ENCODE assay signal across 8 mouse cellular contexts in genomic region chr4:134632131-134632711, GRCm38 (mm10).
DNase-seq lines count a peak whose midpoint lies in the region; ATAC-seq and TF ChIP-seq lines count a peak whose summit lies in the region.

No protein-coding gene starts in this region.

- TF ChIP-seq EP300 in lung, postnatal 0 days (IDR thresholded peaks at IDR 0.05): peak; percentile 46; the same call in 1 of the 2 replicates

- H3K27ac ChIP-seq in embryonic facial prominence, embryonic 11.5 days (replicated peaks; ENCODE audit: low read depth, low read length): 0 out of 2 replicates have a peak overlapping the region, but pooled peaks have one; percentile 4
- H3K27ac ChIP-seq in heart, embryonic 10.5 days: peak overlapping the region; percentile 89
- peak overlapping the region; percentile 71 for H3K27ac ChIP-seq in lung, postnatal 0 days (ENCODE audit: low read length)

- no peak for TF ChIP-seq CTCF in lung, postnatal 0 days (IDR thresholded peaks at IDR 0.05)

- 36% methylated on average over 13 of the region's 13 CpGs for WGBS in embryonic facial prominence, embryonic 11.5 days
- 31% methylated on average over 13 of the region's 13 CpGs for whole genome bisulfite sequencing in heart, embryonic 10.5 days
- 25% methylated on average over 13 of the region's 13 CpGs for WGBS in lung, postnatal 0 days

- H3K27me3 ChIP-seq in embryonic facial prominence, embryonic 11.5 days (ENCODE audit: control insufficient read depth, insufficient read depth, low read length): no peaks in the 10 kb centered on the region
- no peaks in the 10 kb centered on the region for H3K27me3 ChIP-seq in heart, embryonic 10.5 days (ENCODE audit: insufficient read depth, poor library complexity, severe bottlenecking)
- H3K27me3 ChIP-seq in lung, postnatal 0 days (replicated peaks; ENCODE audit: insufficient read depth, low read length): no peaks in the 10 kb centered on the region

- H3K9ac ChIP-seq in embryonic facial prominence, embryonic 11.5 days (replicated peaks; ENCODE audit: low read length): no peak overlapping the region
- H3K9ac ChIP-seq in lung, postnatal 0 days (replicated peaks; ENCODE audit: low read depth): no peak overlapping the region

- ATAC-seq in embryonic facial prominence, embryonic 11.5 days (replicated peaks; ENCODE audit: insufficient number of reproducible peaks, low FRiP score, low TSS enrichment, low read depth): no peak
- peak; percentile 89 for ATAC-seq in lung, postnatal 0 days

- no peak overlapping the region for H3K4me3 ChIP-seq in embryonic facial prominence, embryonic 11.5 days (ENCODE audit: low read depth, low read length)
- H3K4me3 ChIP-seq in heart, embryonic 10.5 days: 0 out of 2 replicates have a peak overlapping the region, but pooled peaks have one; percentile 3
- no peak overlapping the region for H3K4me3 ChIP-seq in lung, postnatal 0 days (ENCODE audit: low read depth, low read length)

- no peaks in the 10 kb centered on the region for H3K9me3 ChIP-seq in embryonic facial prominence, embryonic 11.5 days (replicated peaks; ENCODE audit: control insufficient read depth, low read length)
- no peaks in the 10 kb centered on the region for H3K9me3 ChIP-seq in heart, embryonic 10.5 days
- no peaks in the 10 kb centered on the region for H3K9me3 ChIP-seq in lung, postnatal 0 days (ENCODE audit: low read length)

- peak; percentile 62 to 72 for DNase-seq in left cerebral cortex, postnatal 10 days (ENCODE audit: extremely low spot score in 1 of 2, low spot score in 2 of 2)
- DNase-seq in left cerebral cortex, postnatal 4 days: no peak
- DNase-seq in embryonic facial prominence, embryonic 11.5 days (ENCODE audit: low spot score): peak; percentile 25
- peak; percentile 91 for DNase-seq in heart, embryonic 10.5 days (ENCODE audit: low spot score)
- peak; percentile 73 for DNase-seq in kidney, adult 9 months
- DNase-seq in lung, postnatal 0 days (ENCODE audit: low spot score): peak; percentile 87
- DNase-seq in retina, postnatal 1 day: peak; percentile 50
- DNase-seq in thymus, postnatal 25 days: no peak

- H3K4me1 ChIP-seq in embryonic facial prominence, embryonic 11.5 days (ENCODE audit: control insufficient read depth, insufficient read depth, low read length): peaks cover 4% of the 10 kb centered on the region; the same call in 1 of the 2 replicates
- H3K4me1 ChIP-seq in heart, embryonic 10.5 days: peaks cover 92% of the 10 kb centered on the region
- 0 out of 2 replicates have a peak, but pooled peaks cover 3% of the 10 kb centered on the region for H3K4me1 ChIP-seq in lung, postnatal 0 days (ENCODE audit: insufficient read depth, low read depth, low read length)

- intact Hi-C loops in left cerebral cortex, postnatal 10 days (cut with DNase I): loop anchor here (5.0 kb wide), 1 partner anchor 70 kb away; the partner anchor contains the start of gene Man1c1
- intact Hi-C loops in left cerebral cortex, postnatal 4 days (cut with DNase I): no loop called here

- no peak overlapping the region for H3K4me2 ChIP-seq in embryonic facial prominence, embryonic 11.5 days (ENCODE audit: low read depth, low read length)
- H3K4me2 ChIP-seq in lung, postnatal 0 days (replicated peaks; ENCODE audit: low read depth, low read length): no peak overlapping the region

- H3K36me3 ChIP-seq in embryonic facial prominence, embryonic 11.5 days (replicated peaks; ENCODE audit: control insufficient read depth, insufficient read depth, low read depth, low read length): no peaks in the 10 kb centered on the region
- H3K36me3 ChIP-seq in heart, embryonic 10.5 days: no peaks in the 10 kb centered on the region
- no peaks in the 10 kb centered on the region for H3K36me3 ChIP-seq in lung, postnatal 0 days (ENCODE audit: insufficient read depth, low read length)

Comparison
In these comparisons a context has a peak if more than half of its experiments do, and no peak if none do; other contexts are left out.
1. DNase-seq: peak in left cerebral cortex, postnatal 10 days (2 of 2), embryonic facial prominence, embryonic 11.5 days (single experiment), heart, embryonic 10.5 days (single experiment), kidney, adult 9 months (single experiment), lung, postnatal 0 days (single experiment) and retina, postnatal 1 day (single experiment); none in left cerebral cortex, postnatal 4 days (single experiment) and thymus, postnatal 25 days (single experiment).
2. H3K27ac ChIP-seq: peak in every context shown above with its lines; median percentile 89 in heart, embryonic 10.5 days; 71 in lung, postnatal 0 days; 4 in embryonic facial prominence, embryonic 11.5 days.